Mouse (Mus musculus): ENCODE measurements around the gene Alcam.

Alcam gene

GRCm38 (mm10) chr16:52443055-52443454 lies 10.8 kb downstream of the Alcam start:
- no peak for DNase-seq (ENCODE audit: low read depth, low spot score)

GRCm38 (mm10) chr16:52439600-52439999 lies 14.3 kb downstream of the Alcam start:
- no peak for DNase-seq (ENCODE audit: low read depth, low spot score)

GRCm38 (mm10) chr16:52439007-52439406 lies 14.9 kb downstream of the Alcam start:
- peak; percentile 39 for DNase-seq (ENCODE audit: low read depth, low spot score)

GRCm38 (mm10) chr16:52438216-52438904 lies 15.5 kb downstream of the Alcam start:
- peak; percentile 88 for DNase-seq (ENCODE audit: low read depth, low spot score)

- DNase-seq (ENCODE audit: low read depth, low spot score) = no peak
Measured at GRCm38 (mm10) chr16:52433189-52433588, 20.7 kb downstream of the Alcam start.

- DNase-seq (ENCODE audit: low read depth, low spot score) = no peak
Measured at GRCm38 (mm10) chr16:52432072-52432471, 21.8 kb downstream of the Alcam start.

- no peak for DNase-seq (ENCODE audit: low read depth, low spot score)
Measured at GRCm38 (mm10) chr16:52431590-52431989, 22.3 kb downstream of the Alcam start.

GRCm38 (mm10) chr16:52430073-52430472 lies 23.8 kb downstream of the Alcam start:
- DNase-seq (ENCODE audit: low read depth, low spot score) = no peak

- no peak for DNase-seq (ENCODE audit: low read depth, low spot score)
Measured at GRCm38 (mm10) chr16:52429661-52430060, 24.2 kb downstream of the Alcam start.

- no peak for DNase-seq (ENCODE audit: low read depth, low spot score)
Measured at GRCm38 (mm10) chr16:52428505-52428904, 25.4 kb downstream of the Alcam start.

- peak; percentile 81 for DNase-seq (ENCODE audit: low read depth, low spot score)
Measured at GRCm38 (mm10) chr16:52418568-52419158, 35.2 kb downstream of the Alcam start.

GRCm38 (mm10) chr16:52417982-52418381 lies 35.9 kb downstream of the Alcam start:
- peak; percentile 82 for DNase-seq (ENCODE audit: low read depth, low spot score)

- no peak for DNase-seq (ENCODE audit: low read depth, low spot score)
Measured at GRCm38 (mm10) chr16:52417146-52417545, 36.7 kb downstream of the Alcam start.

- no peak for DNase-seq (ENCODE audit: low read depth, low spot score)
Measured at GRCm38 (mm10) chr16:52413714-52414113, 40.2 kb downstream of the Alcam start.

GRCm38 (mm10) chr16:52406072-52406471 lies 47.8 kb downstream of the Alcam start:
- DNase-seq (ENCODE audit: low read depth, low spot score) = no peak

GRCm38 (mm10) chr16:52405272-52405671 lies 48.6 kb downstream of the Alcam start:
- peak; percentile 85 for DNase-seq (ENCODE audit: low read depth, low spot score)

GRCm38 (mm10) chr16:52399112-52399511 lies 54.8 kb downstream of the Alcam start:
- no peak for DNase-seq (ENCODE audit: low read depth, low spot score)

GRCm38 (mm10) chr16:52386781-52387300 lies 67.0 kb downstream of the Alcam start:
- no peak for DNase-seq (ENCODE audit: low read depth, low spot score)

GRCm38 (mm10) chr16:52383456-52384185 lies 70.3 kb downstream of the Alcam start:
- DNase-seq (ENCODE audit: low read depth, low spot score) = peak; percentile 49

- peak; percentile 85 for DNase-seq (ENCODE audit: low read depth, low spot score)
Measured at GRCm38 (mm10) chr16:52378811-52379597, 74.9 kb downstream of the Alcam start.

GRCm38 (mm10) chr16:52376827-52377226 lies 77.0 kb downstream of the Alcam start:
- peak; percentile 56 for DNase-seq (ENCODE audit: low read depth, low spot score)

GRCm38 (mm10) chr16:52371956-52372355 lies 81.9 kb downstream of the Alcam start:
- DNase-seq (ENCODE audit: low read depth, low spot score) = no peak

Measured in 3T3-L1 (cell line).